Mouse (Mus musculus) liver, adult 2 months (tissue): ENCODE measurements around the gene Insr. TPM values are rescaled to one million over a fixed set of nuclear protein-coding genes. Genes with fewer than 3 reads are reported as not detected.

Source experiments
- DNase-seq: peaks from one replicate; pipeline ENCODE4 v3.0.0-alpha.2; 2011; ENCODE audit warnings: low read depth, low spot score; ENCODE audit errors: extremely low read depth
- H3K27ac ChIP-seq: fragments of 200-500 bp; replicated peaks from 2 replicates; pipeline ENCODE4 v1.5.1; 2012; ENCODE audit warnings: low read depth, mild to moderate bottlenecking, control low read depth, inconsistent platforms, low read length; ENCODE audit not compliant: insufficient read depth
- H3K27me3 ChIP-seq: fragments of 200-500 bp; 2 replicates; pipeline ENCODE4 v1.6.1; 2012; ENCODE audit warnings: mild to moderate bottlenecking, moderate library complexity, low read length, inconsistent platforms; ENCODE audit not compliant: control insufficient read depth, insufficient read depth
- H3K36me3 ChIP-seq: fragments of 200-500 bp; 2 replicates; pipeline ENCODE4 v1.6.1; 2012; ENCODE audit warnings: low read length, inconsistent platforms; ENCODE audit not compliant: control insufficient read depth, insufficient read depth
- H3K4me1 ChIP-seq: fragments of 200-500 bp; 2 replicates; pipeline ENCODE4 v1.6.1; 2011; ENCODE audit warnings: low read length; ENCODE audit not compliant: control insufficient read depth, insufficient read depth
- H3K4me3 ChIP-seq: fragments of 200-500 bp; 2 replicates; pipeline ENCODE4 v1.5.1; 2011; ENCODE audit warnings: low read depth, mild to moderate bottlenecking, control low read depth, low read length, moderate library complexity; ENCODE audit not compliant: insufficient read depth
- H3K79me2 ChIP-seq: fragments of 200-500 bp; 2 replicates; pipeline ENCODE4 v1.6.1; 2012; ENCODE audit warnings: inconsistent platforms, mild to moderate bottlenecking, low read length, moderate library complexity; ENCODE audit not compliant: control insufficient read depth, insufficient read depth
- H3K9ac ChIP-seq: fragments of 200-500 bp; 2 replicates; pipeline ENCODE4 v1.6.1; 2012; ENCODE audit warnings: low read depth, mild to moderate bottlenecking, control low read depth, inconsistent platforms, low read length
- CTCF ChIP-seq: fragments of 200-500 bp; IDR thresholded peaks from 2 replicates; pipeline ENCODE4 v1.5.1; 2011; ENCODE audit warnings: low read depth, low read length, control low read depth
- POLR2A ChIP-seq: fragments of 200-500 bp; IDR thresholded peaks from 2 replicates; pipeline ENCODE4 v1.6.1; 2011; ENCODE audit warnings: low read length, control low read depth; ENCODE audit not compliant: insufficient read depth; ENCODE audit errors: extremely low read depth
- WGBS: fragments of 180-500 bp; shearing (Covaris S2); methylation state at CpG from one replicate; pipeline ENCODE4 v1.1.7; 2018; 5-methylcytosine and 5-hydroxymethylcytosine counted together
- polyA plus RNA-seq: library from polyadenylated mRNA; depleted of rRNA; stranded (reverse); fragments of >200 nt; gene quantifications from 2 replicates; pipeline ENCODE4 v1.2.3, GENCODE M21; 2012
- total RNA-seq: library from RNA; depleted of rRNA; stranded (reverse); fragments of >200 nt; gene quantifications from 2 replicates; pipeline ENCODE4 v1.2.3, GENCODE M21; 2014

Insr gene
- total and polyA plus RNA-seq, 2 experiments: 28.5 to 70.0 TPM

DNA sequence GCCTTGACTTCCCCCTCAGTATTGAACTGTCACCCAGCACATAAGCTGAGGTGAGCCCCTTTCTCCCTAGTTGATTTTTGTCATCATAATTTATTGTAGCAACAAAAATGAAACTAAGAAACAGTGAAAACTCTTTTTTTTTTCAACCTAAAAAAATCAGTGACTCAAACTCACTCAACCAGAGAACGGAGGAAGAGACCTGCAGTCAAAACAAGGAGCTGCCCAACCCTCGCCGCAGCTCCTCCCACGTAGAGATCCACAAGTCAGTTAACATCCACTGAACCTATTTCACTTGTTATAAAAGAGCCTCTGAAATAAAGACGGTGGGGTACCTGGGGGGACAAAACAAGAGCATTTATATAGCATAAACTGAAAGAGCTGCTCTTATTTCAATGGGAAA lies 30.7 kb downstream of the Insr start:
- H3K27ac ChIP-seq: peak overlapping the region; percentile 14; the same call in 1 of the 2 replicates
- WGBS: 83% methylated on average over 5 of the region's 5 CpGs
- peaks cover 47% of the 10 kb centered on the region; the same call in 1 of the 2 replicates for H3K79me2 ChIP-seq
- TF ChIP-seq CTCF (no peak), POLR2A (no peak)
- no peak overlapping the region for H3K4me3 ChIP-seq
- H3K36me3 ChIP-seq: peaks cover 14% of the 10 kb centered on the region
- H3K9ac ChIP-seq: no peak overlapping the region
- no peak for DNase-seq
- peaks cover 45% of the 10 kb centered on the region for H3K4me1 ChIP-seq
- no peaks in the 10 kb centered on the region for H3K27me3 ChIP-seq

GRCm38 (mm10) chr8:3247129-3247528 lies 32.3 kb downstream of the Insr start:
- Histone ChIP-seq H3K4me1 (peaks cover 47% of the 10 kb centered on the region), H3K27ac (peak overlapping the region; percentile 37; the same call in 1 of the 2 replicates), H3K27me3 (no peaks in the 10 kb centered on the region), H3K4me3 (no peak overlapping the region), H3K36me3 (peaks cover 11% of the 10 kb centered on the region), H3K9ac (no peak overlapping the region), H3K79me2 (peaks cover 54% of the 10 kb centered on the region; the same call in 1 of the 2 replicates)
- WGBS: 26% methylated on average over 1 of the region's 1 CpGs
- DNase-seq: peak; percentile 62
- no peak for TF ChIP-seq POLR2A
- TF ChIP-seq CTCF: no peak

- Histone ChIP-seq H3K4me3 (no peak overlapping the region), H3K9ac (no peak overlapping the region), H3K27ac (peak overlapping the region; percentile 26), H3K4me1 (peaks cover 49% of the 10 kb centered on the region), H3K27me3 (no peaks in the 10 kb centered on the region), H3K36me3 (peaks cover 4% of the 10 kb centered on the region; the same call in 1 of the 2 replicates), H3K79me2 (peaks cover 39% of the 10 kb centered on the region)
- DNase-seq: peak; percentile 89
- 38% methylated on average over 4 of the region's 4 CpGs for WGBS
- TF ChIP-seq POLR2A: no peak
- TF ChIP-seq CTCF: no peak
Measured at GRCm38 (mm10) chr8:3243229-3243628, 36.2 kb downstream of the Insr start.

DNA sequence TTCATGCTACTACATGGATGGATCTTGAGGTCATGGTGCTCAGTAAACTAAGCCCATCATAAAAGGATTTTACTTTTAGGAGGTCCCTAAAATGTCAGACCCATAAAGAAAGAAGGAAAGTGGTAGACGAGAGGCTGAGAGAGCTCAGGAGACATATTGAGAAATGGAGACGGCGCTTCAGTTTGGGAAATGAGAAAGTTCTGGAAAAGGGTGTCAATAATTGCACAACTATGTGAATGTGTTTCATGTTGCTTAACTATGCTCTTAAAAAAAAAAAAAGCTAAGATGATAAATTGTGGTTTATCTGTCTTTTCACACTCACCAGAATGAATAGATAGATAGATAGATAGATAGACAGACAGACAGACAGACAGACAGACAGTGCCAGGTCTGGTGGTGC lies 38.7 kb downstream of the Insr start:
- Histone ChIP-seq H3K36me3 (no peaks in the 10 kb centered on the region), H3K27ac (no peak overlapping the region), H3K27me3 (no peaks in the 10 kb centered on the region), H3K9ac (no peak overlapping the region), H3K79me2 (peaks cover 43% of the 10 kb centered on the region), H3K4me1 (peaks cover 58% of the 10 kb centered on the region), H3K4me3 (no peak overlapping the region)
- TF ChIP-seq CTCF (no peak), POLR2A (no peak)
- 18% methylated on average over 3 of the region's 3 CpGs for WGBS
- peak; percentile 78 for DNase-seq

DNA sequence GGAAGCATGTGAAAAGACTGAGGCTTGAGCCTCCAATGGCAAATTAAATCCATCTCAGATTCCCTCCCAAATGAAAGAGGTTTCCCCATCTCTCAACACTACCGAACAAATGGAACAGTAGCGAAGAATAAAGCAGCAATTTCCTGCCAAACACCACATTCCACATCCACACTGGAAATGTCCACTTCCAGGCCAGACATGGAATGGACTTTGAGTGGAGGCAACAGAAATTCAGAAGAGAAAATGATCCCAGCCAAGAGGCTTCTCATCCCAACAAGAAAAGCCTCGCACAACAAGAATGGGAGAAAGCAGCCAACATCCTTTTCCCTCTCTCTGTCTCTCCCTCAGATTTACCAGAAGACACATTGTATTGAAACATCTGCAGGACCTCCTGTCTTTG lies 39.8 kb downstream of the Insr start:
- Histone ChIP-seq H3K27ac (peak overlapping the region; percentile 52), H3K4me3 (no peak overlapping the region), H3K79me2 (peaks cover 43% of the 10 kb centered on the region), H3K36me3 (no peaks in the 10 kb centered on the region), H3K9ac (no peak overlapping the region), H3K4me1 (peaks cover 58% of the 10 kb centered on the region), H3K27me3 (no peaks in the 10 kb centered on the region)
- no peak for TF ChIP-seq POLR2A
- no peak for TF ChIP-seq CTCF
- DNase-seq: peak; percentile 85
- 18% methylated on average over 3 of the region's 3 CpGs for WGBS

- no peak for TF ChIP-seq CTCF
- no peak for TF ChIP-seq POLR2A
- 63% methylated on average over 3 of the region's 3 CpGs for WGBS
- Histone ChIP-seq H3K4me3 (no peak overlapping the region), H3K27ac (0 out of 2 replicates have a peak overlapping the region, but pooled peaks have one; percentile 12), H3K79me2 (peaks cover 47% of the 10 kb centered on the region), H3K36me3 (no peaks in the 10 kb centered on the region), H3K9ac (no peak overlapping the region), H3K27me3 (no peaks in the 10 kb centered on the region), H3K4me1 (peaks cover 62% of the 10 kb centered on the region)
- peak; percentile 54 for DNase-seq
Measured at GRCm38 (mm10) chr8:3238792-3239191, 40.6 kb downstream of the Insr start.
